Mouse (Mus musculus) stomach, postnatal 0 days (tissue): ENCODE results near the gene Tfrc. TPM values are rescaled to one million over a fixed set of nuclear protein-coding genes. Genes with fewer than 3 reads are reported as not detected.

ENCODE experiments used
- ATAC-seq: fragments of 200-750 bp; cut with Nextera tagmentation; 2 replicates; pipeline ENCODE4 v1.8.0; 2017; ENCODE audit not compliant: low FRiP score, low TSS enrichment
- DNase-seq: peaks from one replicate; pipeline ENCODE4 v3.0.0-alpha.2; 2016; ENCODE audit warnings: low spot score
- H3K27ac ChIP-seq: fragments of 300-500 bp; sonication (generic); replicated peaks from 2 replicates; pipeline ENCODE4 v1.5.1; 2014; ENCODE audit warnings: mild to moderate bottlenecking, control low read depth
- H3K27me3 ChIP-seq: fragments of 300-500 bp; sonication (generic); 2 replicates; pipeline ENCODE4 v1.6.1; 2014; ENCODE audit warnings: low read length; ENCODE audit not compliant: control insufficient read depth, insufficient read depth
- H3K36me3 ChIP-seq: fragments of 300-500 bp; sonication (generic); 2 replicates; pipeline ENCODE4 v1.6.1; 2014; ENCODE audit warnings: low read length, mixed read lengths; ENCODE audit not compliant: control insufficient read depth, insufficient read depth
- H3K4me1 ChIP-seq: fragments of 300-500 bp; sonication (generic); replicated peaks from 2 replicates; pipeline ENCODE4 v1.6.1; 2014; ENCODE audit warnings: antibody characterized with exemption; ENCODE audit not compliant: control insufficient read depth, insufficient read depth
- H3K4me2 ChIP-seq: fragments of 300-500 bp; sonication (generic); replicated peaks from 2 replicates; pipeline ENCODE4 v1.6.1; 2014; ENCODE audit warnings: low read depth, mild to moderate bottlenecking, control low read depth, moderate library complexity
- H3K4me3 ChIP-seq: fragments of 300-500 bp; sonication (generic); 2 replicates; pipeline ENCODE4 v1.5.1; 2014; ENCODE audit warnings: low read depth, low read length, control low read depth
- H3K9ac ChIP-seq: fragments of 300-500 bp; sonication (generic); 2 replicates; pipeline ENCODE4 v1.6.1; 2014; ENCODE audit warnings: mild to moderate bottlenecking, low read length, control low read depth, mixed read lengths
- H3K9me3 ChIP-seq: fragments of 300-500 bp; sonication (generic); 2 replicates; pipeline ENCODE4 v1.6.1; 2016; ENCODE audit warnings: low read length; ENCODE audit not compliant: control insufficient read depth
- CTCF ChIP-seq: IDR thresholded peaks from 2 replicates; pipeline ENCODE4 v1.5.1; 2016; ENCODE audit warnings: antibody characterized with exemption, low read depth, mild to moderate bottlenecking, moderate library complexity
- EP300 ChIP-seq: optimal IDR thresholded peaks from 2 replicates; pipeline ENCODE3; 2016; ENCODE audit warnings: antibody characterized with exemption
- WGBS: fragments of 180-500 bp; shearing (Covaris S2); extraction: QIAGEN DNeasy Blood & Tissue Kit; methylation state at CpG from one replicate; pipeline ENCODE4 v1.1.7; 2014; 5-methylcytosine and 5-hydroxymethylcytosine counted together
- polyA plus RNA-seq: library from polyadenylated mRNA; unstranded; fragments of >200 nt; fragmentation: Nextera tagmentation; extraction: Ambion mirVana; gene quantifications from 2 replicates; pipeline ENCODE4 v1.2.1, GENCODE M21; 2015

The Tfrc gene
- polyA plus RNA-seq, 1 experiment from 2014 or later, result 50.0 TPM

DNA sequence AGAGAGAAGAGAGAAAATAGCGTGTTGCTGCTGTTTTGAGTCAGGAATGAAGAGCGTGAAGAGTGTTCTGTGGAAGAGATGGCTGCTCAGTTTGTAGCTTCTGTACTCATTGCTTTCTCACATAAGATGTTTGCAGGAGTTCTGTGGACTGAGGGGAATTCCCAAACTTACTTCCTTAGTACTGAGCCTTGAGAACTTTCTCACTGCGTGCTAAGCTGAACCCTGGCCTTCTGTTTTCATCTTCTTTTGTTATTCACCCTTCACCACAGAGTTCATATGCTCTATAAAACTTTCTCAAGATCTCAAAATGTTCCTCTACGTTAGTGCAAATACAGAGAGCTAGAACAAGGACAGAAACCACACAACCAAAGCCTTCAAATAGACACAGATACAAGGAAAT lies 36.2 kb upstream of the Tfrc start:
- H3K27me3 ChIP-seq, result no peaks in the 10 kb centered on the region
- ATAC-seq (no peak), DNase-seq (no peak)
- H3K9ac ChIP-seq, result no peak overlapping the region
- 76% methylated on average over 4 of the region's 4 CpGs for WGBS
- no peak overlapping the region for H3K4me3 ChIP-seq
- no peaks in the 10 kb centered on the region for H3K9me3 ChIP-seq
- TF ChIP-seq CTCF, result no peak
- TF ChIP-seq EP300, result no peak
- no peak overlapping the region for H3K4me2 ChIP-seq
- no peaks in the 10 kb centered on the region for H3K4me1 ChIP-seq
- no peaks in the 10 kb centered on the region for H3K36me3 ChIP-seq
- H3K27ac ChIP-seq, result no peak overlapping the region

DNA sequence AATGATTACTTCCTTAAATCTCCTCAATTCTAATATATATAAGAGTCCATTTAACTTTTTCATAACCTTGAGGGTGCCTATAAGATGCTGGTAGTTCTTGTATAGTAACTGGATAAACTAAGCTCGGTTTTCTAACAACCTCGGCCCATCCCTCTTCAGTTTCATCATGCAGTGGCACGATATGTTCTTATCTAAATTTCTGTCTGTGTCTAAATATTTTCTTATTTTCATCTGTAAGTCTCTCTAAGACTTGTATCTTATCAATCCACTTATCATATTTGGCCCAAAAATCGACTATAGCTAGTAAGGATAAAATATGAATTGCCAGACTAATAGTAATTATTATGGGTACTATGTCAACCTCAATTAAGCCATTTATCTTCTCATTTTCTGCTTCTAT lies 22.2 kb upstream of the Tfrc start:
- DNase-seq (no peak), ATAC-seq (no peak)
- no peak for TF ChIP-seq CTCF
- no peak for TF ChIP-seq EP300
- no peaks in the 10 kb centered on the region for H3K36me3 ChIP-seq
- H3K27ac ChIP-seq, result no peak overlapping the region
- H3K4me1 ChIP-seq, result no peaks in the 10 kb centered on the region
- no peak overlapping the region for H3K9ac ChIP-seq
- 88% methylated on average over 4 of the region's 4 CpGs for WGBS
- no peaks in the 10 kb centered on the region for H3K27me3 ChIP-seq
- no peak overlapping the region for H3K4me2 ChIP-seq
- H3K9me3 ChIP-seq, result no peaks in the 10 kb centered on the region
- H3K4me3 ChIP-seq, result no peak overlapping the region

DNA sequence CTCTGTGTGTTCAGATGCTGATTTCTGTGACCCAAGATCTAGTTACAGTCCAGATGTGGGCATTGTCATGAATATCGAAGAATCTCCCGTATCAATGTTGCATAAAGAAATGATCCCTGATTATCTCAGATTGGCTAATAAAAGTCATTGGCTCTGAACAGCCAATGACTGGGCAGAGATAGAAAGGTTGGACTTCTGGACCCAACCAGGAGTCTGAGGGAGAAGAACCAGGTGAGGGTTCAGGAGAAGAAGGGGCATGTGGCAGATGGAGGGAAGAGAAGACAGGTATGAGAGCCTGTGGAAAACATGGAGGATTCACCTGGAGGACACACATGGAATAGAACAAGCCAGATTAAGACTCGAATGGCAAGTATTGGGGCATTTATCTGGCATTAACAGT lies 20.2 kb upstream of the Tfrc start:
- no peak for DNase-seq
- H3K9ac ChIP-seq, result no peak overlapping the region
- H3K4me2 ChIP-seq, result no peak overlapping the region
- no peaks in the 10 kb centered on the region for H3K4me1 ChIP-seq
- ATAC-seq, result no peak
- TF ChIP-seq CTCF (no peak), EP300 (no peak)
- no peaks in the 10 kb centered on the region for H3K27me3 ChIP-seq
- WGBS, result 87% methylated on average over 3 of the region's 3 CpGs
- no peak overlapping the region for H3K4me3 ChIP-seq
- H3K36me3 ChIP-seq, result no peaks in the 10 kb centered on the region
- H3K27ac ChIP-seq, result no peak overlapping the region
- no peaks in the 10 kb centered on the region for H3K9me3 ChIP-seq

DNA sequence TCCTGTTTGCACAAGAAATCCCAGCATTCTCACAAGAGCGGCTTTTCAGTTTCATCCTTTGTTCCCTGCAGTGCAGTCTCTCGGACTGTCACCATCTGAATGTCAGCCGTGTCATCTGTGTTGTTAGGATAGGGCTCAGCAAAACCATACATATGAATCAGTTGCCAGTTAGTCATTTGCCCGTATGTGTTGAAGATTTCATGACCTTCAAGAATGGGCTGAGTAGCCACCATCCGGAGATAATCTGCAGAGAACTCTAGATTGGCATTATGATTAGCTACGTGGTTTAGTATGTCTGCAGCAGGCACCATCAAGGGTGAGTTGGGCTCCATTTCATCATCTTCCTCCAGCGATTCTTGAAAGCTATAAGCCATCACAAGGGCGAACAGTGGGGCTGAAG lies 17.2 kb upstream of the Tfrc start:
- H3K4me1 ChIP-seq, result no peaks in the 10 kb centered on the region
- no peak for TF ChIP-seq EP300
- TF ChIP-seq CTCF, result no peak
- no peak overlapping the region for H3K9ac ChIP-seq
- no peaks in the 10 kb centered on the region for H3K9me3 ChIP-seq
- no peak overlapping the region for H3K4me3 ChIP-seq
- DNase-seq (no peak), ATAC-seq (no peak)
- H3K4me2 ChIP-seq, result no peak overlapping the region
- 81% methylated on average over 8 of the region's 8 CpGs for WGBS
- H3K27me3 ChIP-seq, result no peaks in the 10 kb centered on the region
- H3K27ac ChIP-seq, result no peak overlapping the region
- H3K36me3 ChIP-seq, result no peaks in the 10 kb centered on the region

DNA sequence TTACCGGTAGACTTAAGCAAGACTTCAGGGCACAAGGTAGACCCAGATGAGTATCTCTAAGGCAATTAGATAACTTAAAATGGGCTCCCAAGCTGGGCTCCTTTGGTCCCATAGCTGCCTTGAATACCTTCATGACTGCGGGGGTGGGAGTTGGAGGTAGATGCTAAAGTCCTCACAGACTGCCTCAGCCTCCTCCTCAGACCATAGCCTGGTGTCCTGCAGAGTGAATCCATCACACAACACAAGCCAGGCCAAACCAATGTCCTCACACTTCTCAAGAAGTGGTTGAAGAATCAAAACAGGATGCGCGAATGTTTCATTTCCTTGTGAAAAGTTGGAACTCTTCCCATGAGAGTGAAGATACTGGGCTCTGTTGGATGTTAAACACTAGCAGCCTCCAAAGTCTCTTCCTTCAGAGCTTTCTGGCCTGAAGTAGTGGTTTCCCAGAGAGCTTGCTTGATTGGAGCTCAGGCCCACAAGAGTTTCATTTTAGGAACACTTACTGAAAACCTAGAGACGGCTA lies 15.4 kb upstream of the Tfrc start:
- H3K9me3 ChIP-seq, result no peaks in the 10 kb centered on the region
- TF ChIP-seq CTCF (no peak), EP300 (no peak)
- no peak overlapping the region for H3K27ac ChIP-seq
- no peak for ATAC-seq
- no peak overlapping the region for H3K4me3 ChIP-seq
- H3K36me3 ChIP-seq, result no peaks in the 10 kb centered on the region
- no peak for DNase-seq
- no peaks in the 10 kb centered on the region for H3K4me1 ChIP-seq
- WGBS, result 89% methylated on average over 5 of the region's 5 CpGs
- H3K9ac ChIP-seq, result no peak overlapping the region
- H3K27me3 ChIP-seq, result no peaks in the 10 kb centered on the region
- no peak overlapping the region for H3K4me2 ChIP-seq

DNA sequence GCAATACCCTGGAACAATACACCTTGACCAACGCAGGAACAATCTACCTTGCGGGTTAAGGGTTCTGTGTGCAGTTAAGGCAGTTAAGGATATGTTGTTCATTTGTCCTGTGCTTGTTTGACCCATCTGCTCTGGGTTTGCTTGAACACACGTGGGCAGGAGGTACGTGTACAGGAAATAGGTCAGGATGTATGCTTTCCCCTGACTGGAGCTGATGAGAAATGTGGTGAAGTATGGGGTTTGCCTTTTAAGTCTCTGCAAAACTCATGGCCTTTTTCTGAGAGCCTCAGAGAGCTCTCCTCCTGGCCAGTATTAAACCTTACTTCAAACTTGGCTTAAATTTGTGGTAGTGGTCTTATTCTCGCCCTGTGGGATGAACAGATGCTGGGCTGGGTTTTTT lies 14.8 kb upstream of the Tfrc start:
- ATAC-seq, result no peak
- Histone ChIP-seq H3K9ac (no peak overlapping the region), H3K27me3 (no peaks in the 10 kb centered on the region), H3K9me3 (no peaks in the 10 kb centered on the region), H3K36me3 (no peaks in the 10 kb centered on the region), H3K4me3 (no peak overlapping the region), H3K4me1 (no peaks in the 10 kb centered on the region), H3K4me2 (no peak overlapping the region), H3K27ac (no peak overlapping the region)
- 76% methylated on average over 5 of the region's 5 CpGs for WGBS
- TF ChIP-seq EP300 (no peak), CTCF (no peak)
- no peak for DNase-seq

DNA sequence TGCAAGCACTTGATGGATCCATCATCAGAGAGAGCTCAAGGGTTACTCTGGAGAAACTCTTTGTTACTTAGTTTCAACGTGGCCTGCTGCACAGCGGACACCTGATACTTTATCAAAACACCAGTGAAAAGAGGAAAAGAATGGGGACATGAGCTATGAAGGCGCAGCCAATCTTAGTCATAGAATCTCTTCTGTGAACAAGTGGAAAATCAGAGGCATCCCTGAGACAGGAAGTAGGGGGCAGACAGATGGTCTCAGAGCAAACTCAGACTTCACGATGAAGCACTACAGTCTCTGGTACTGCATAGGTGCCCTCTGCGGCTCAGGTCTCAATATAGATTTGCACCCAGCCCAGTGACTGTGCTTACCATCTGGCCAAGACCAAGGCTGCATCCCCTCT lies 14.0 kb upstream of the Tfrc start:
- no peak for TF ChIP-seq EP300
- TF ChIP-seq CTCF, result no peak
- Histone ChIP-seq H3K9ac (no peak overlapping the region), H3K27ac (no peak overlapping the region), H3K4me3 (no peak overlapping the region), H3K9me3 (no peaks in the 10 kb centered on the region), H3K4me1 (no peaks in the 10 kb centered on the region), H3K36me3 (no peaks in the 10 kb centered on the region), H3K27me3 (no peaks in the 10 kb centered on the region), H3K4me2 (no peak overlapping the region)
- no peak for DNase-seq
- WGBS, result 71% methylated on average over 5 of the region's 5 CpGs
- no peak for ATAC-seq
